Mouse (Mus musculus) cerebellum, postnatal 10 days (tissue): ENCODE measurements at regions not wholly inside any gene's neighbourhood (a gene's known extent, or its start where the extent isn't known, plus 50 kb on each side); places are given as distances from the start of the nearest gene placed in this dataset.
A peak's percentile ranks its signal among the peaks of the same experiment; 100 is the strongest.
"Not testable (repeated sequence)": the region's sequence is repeated elsewhere in the genome, so short reads cannot be mapped to it uniquely, and the experiment has no call there.

ENCODE experiments used
- DNase-seq, 2 experiments: peaks; one replicate each; pipeline ENCODE4 v3.0.0; 2021; ENCODE audit warnings: mixed read lengths in 2 of 2

- DNase-seq, result peak; percentile 2 to 4
These were observed 106.5 kb downstream of the Zfp600 start for GRCm38 (mm10) chr4:146263038-146263685.

- not testable (repeated sequence) for DNase-seq
These were observed 107.2 kb downstream of the Zfp600 start for GRCm38 (mm10) chr4:146263790-146264189.

- DNase-seq, result not testable (repeated sequence)
These were observed 113.6 kb downstream of the Zfp600 start for GRCm38 (mm10) chr4:146270119-146270747.
